Mouse (Mus musculus) forebrain, embryonic 16.5 days (tissue): ENCODE results near the gene Lyrm1. TPM values are rescaled to one million over a fixed set of nuclear protein-coding genes. Genes with fewer than 3 reads are reported as not detected.
A peak's percentile ranks its signal among the peaks of the same experiment; 100 is the strongest.

ENCODE experiments used
- ATAC-seq: fragments of 200-750 bp; cut with Nextera tagmentation; 2 replicates; pipeline ENCODE4 v1.8.0; 2017; ENCODE audit warnings: mild to moderate bottlenecking, moderate library complexity
- H3K27ac ChIP-seq: fragments of 300-500 bp; sonication (generic); 2 replicates; pipeline ENCODE4 v1.5.1; 2014; ENCODE audit warnings: low read length, control low read depth
- H3K27me3 ChIP-seq: fragments of 300-500 bp; sonication (generic); replicated peaks from 2 replicates; pipeline ENCODE4 v1.6.1; 2014; ENCODE audit warnings: low read length; ENCODE audit not compliant: control insufficient read depth, insufficient read depth
- H3K36me3 ChIP-seq: fragments of 300-500 bp; sonication (generic); 2 replicates; pipeline ENCODE4 v1.6.1; 2014; ENCODE audit not compliant: control insufficient read depth, insufficient read depth
- H3K4me1 ChIP-seq: fragments of 300-500 bp; sonication (generic); replicated peaks from 2 replicates; pipeline ENCODE4 v1.6.1; 2014; ENCODE audit warnings: low read length; ENCODE audit not compliant: control insufficient read depth, insufficient read depth
- H3K4me2 ChIP-seq: fragments of 300-500 bp; sonication (generic); 2 replicates; pipeline ENCODE4 v1.6.1; 2014; ENCODE audit warnings: mild to moderate bottlenecking, low read length, control low read depth
- H3K4me3 ChIP-seq: fragments of 300-500 bp; sonication (generic); replicated peaks from 2 replicates; pipeline ENCODE4 v1.5.1; 2014; ENCODE audit warnings: mild to moderate bottlenecking, low read length, control low read depth
- H3K9ac ChIP-seq: fragments of 300-500 bp; sonication (generic); replicated peaks from 2 replicates; pipeline ENCODE4 v1.6.1; 2014; ENCODE audit warnings: low read depth, low read length, control low read depth
- H3K9me3 ChIP-seq: fragments of 300-500 bp; sonication (generic); 2 replicates; pipeline ENCODE4 v1.6.1; 2016; ENCODE audit warnings: low read length; ENCODE audit not compliant: control insufficient read depth
- WGBS: fragments of 180-500 bp; shearing (Covaris S2); extraction: QIAGEN DNeasy Blood & Tissue Kit; methylation state at CpG from one replicate; pipeline ENCODE4 v1.1.7; 2014; 5-methylcytosine and 5-hydroxymethylcytosine counted together
- polyA plus RNA-seq: library from polyadenylated mRNA; unstranded; fragments of >200 nt; fragmentation: Nextera tagmentation; extraction: Ambion mirVana; gene quantifications from 2 replicates; pipeline ENCODE4 v1.2.1, GENCODE M21; 2015

Lyrm1 gene
- polyA plus RNA-seq, 1 experiment from 2014 or later: 17.8 TPM

DNA sequence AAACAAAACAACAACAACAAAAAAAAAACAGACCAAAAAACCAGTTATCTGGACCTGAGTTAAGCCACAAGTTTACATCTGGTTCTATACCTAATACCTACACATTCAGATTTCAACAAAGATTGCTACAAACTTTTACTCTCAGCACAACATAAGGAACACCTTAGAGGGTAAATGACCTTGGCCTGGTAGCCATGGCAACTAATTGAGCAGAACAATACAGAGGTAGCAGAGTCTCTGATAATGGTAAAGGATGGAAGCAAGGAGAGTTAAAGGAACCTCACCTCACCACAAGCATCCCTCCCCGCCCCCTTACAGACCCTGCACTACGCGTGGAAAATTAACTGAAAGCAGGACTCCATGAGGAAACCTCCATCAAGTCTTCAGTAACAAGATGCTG, 35.5 kb upstream of the Lyrm1 start:
- Histone ChIP-seq H3K4me2 (no peak overlapping the region), H3K9ac (no peak overlapping the region), H3K27ac (no peak overlapping the region), H3K27me3 (no peaks in the 10 kb centered on the region), H3K9me3 (no peaks in the 10 kb centered on the region), H3K4me1 (peaks cover 12% of the 10 kb centered on the region), H3K4me3 (no peak overlapping the region), H3K36me3 (no peaks in the 10 kb centered on the region; the same call in 1 of the 2 replicates)
- no peak for ATAC-seq
- 91% methylated on average over 3 of the region's 3 CpGs for WGBS

DNA sequence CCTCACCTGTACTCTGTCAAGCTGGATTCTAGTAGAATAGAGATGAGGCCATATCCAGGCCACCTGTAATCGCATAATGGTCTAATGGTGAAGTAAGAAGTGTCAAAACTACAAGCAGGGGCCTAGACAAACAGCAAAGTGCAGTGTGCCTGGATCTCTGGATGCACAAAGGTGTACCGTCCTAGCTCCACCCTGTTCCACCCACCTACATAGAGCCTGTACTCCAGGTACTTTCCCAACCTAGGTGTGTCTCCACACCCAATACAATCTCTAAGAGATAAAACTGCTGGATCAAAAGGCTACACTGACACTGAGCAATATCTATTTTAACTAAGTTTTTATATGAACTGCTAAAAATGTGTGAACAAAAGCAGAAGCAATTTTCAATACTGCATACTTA, 35.1 kb upstream of the Lyrm1 start:
- WGBS: 87% methylated on average over 2 of the region's 2 CpGs
- H3K27ac ChIP-seq: no peak overlapping the region
- ATAC-seq: no peak

DNA sequence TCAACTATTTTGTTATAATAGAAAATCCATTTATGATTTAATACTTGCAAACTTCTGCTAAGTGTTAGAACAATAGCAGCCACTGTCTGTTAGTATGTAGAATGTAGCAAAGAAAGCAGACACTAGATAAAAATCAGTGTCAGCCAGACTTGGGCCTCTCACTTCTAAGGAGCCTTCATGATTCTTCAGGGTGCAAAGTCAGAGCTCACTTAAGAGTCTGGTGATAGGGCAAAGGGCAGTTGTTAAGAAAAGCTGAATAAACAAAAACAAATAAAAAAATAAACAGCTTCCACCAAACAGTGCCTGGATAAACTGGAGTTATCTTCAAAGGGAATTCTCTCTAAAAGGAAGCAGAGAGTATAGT, 34.7 kb upstream of the Lyrm1 start:
- H3K4me3 ChIP-seq: no peak overlapping the region
- no peak for ATAC-seq
- H3K4me1 ChIP-seq: peaks cover 12% of the 10 kb centered on the region
- H3K36me3 ChIP-seq: no peaks in the 10 kb centered on the region; the same call in 1 of the 2 replicates
- H3K27ac ChIP-seq: no peak overlapping the region
- H3K27me3 ChIP-seq: no peaks in the 10 kb centered on the region
- H3K4me2 ChIP-seq: no peak overlapping the region
- H3K9ac ChIP-seq: no peak overlapping the region
- H3K9me3 ChIP-seq: no peaks in the 10 kb centered on the region

More for the DNA sequence above, 35.1 kb upstream of the Lyrm1 start:
- Histone ChIP-seq H3K4me3 (no peak overlapping the region), H3K4me1 (peaks cover 12% of the 10 kb centered on the region), H3K9ac (no peak overlapping the region), H3K27me3 (no peaks in the 10 kb centered on the region), H3K4me2 (no peak overlapping the region), H3K36me3 (no peaks in the 10 kb centered on the region; the same call in 1 of the 2 replicates), H3K9me3 (no peaks in the 10 kb centered on the region)

DNA sequence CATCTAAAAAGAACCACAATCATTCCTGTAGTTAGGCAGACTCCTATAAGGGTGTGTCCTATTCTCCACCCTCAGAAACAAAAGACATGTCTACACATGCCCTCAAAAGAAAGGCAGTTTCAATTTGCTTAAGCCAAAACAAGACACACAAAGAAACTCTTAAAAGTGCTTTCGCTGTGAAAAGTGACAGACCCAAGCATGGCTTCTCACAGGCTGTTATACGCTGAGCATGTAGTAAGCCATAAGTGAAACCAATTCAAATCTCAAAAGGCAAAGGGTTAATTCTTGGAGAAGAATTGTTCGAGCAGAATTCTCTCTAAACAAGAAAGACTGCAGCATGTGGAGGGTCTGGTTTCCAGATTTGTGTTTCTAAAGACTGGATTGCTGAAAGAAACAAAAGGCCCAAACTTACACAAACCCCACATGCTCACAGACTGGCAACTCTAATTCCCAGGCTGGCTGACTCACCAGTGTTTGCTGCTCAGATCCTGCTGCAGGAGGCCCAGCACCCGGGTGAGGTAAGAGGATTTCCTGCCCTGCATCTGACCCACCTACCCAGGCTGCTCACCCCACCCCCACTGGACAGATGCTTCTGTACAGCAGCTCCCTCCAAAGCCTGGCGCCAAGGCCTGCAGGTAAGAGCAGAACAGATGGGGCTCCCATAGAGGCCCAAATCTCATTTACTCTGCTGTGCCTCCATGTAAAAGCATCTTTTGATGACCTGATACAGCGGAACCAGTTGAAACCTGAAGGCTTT, 34.1 kb upstream of the Lyrm1 start:
- peak overlapping the region; percentile 63 for H3K27ac ChIP-seq
- no peaks in the 10 kb centered on the region for H3K9me3 ChIP-seq
- H3K4me3 ChIP-seq: no peak overlapping the region
- H3K9ac ChIP-seq: peak overlapping the region; percentile 37; the same call in 1 of the 2 replicates
- H3K27me3 ChIP-seq: no peaks in the 10 kb centered on the region
- H3K36me3 ChIP-seq: no peaks in the 10 kb centered on the region; the same call in 1 of the 2 replicates
- H3K4me2 ChIP-seq: no peak overlapping the region
- H3K4me1 ChIP-seq: peaks cover 12% of the 10 kb centered on the region
- WGBS: 16% methylated on average over 6 of the region's 6 CpGs
- ATAC-seq: peak; percentile 81

DNA sequence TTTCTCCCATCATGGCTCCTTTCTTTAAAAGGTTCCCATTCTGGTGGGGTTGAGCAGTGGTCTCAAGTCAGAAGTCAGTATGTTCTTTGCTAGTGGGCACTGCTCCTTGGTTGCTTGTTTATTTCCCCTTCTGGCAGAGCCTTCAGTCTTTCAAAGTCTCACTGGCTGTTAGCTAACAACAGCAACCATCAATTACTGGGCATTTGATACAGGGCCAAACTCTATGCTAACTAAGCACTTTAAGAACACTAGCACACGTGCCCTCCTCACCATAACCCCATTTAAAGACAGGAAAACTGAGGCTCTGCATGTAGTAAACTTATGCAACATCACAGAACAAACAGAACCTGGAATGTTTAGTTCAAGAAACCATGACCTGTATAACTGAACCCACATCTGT, 33.5 kb upstream of the Lyrm1 start:
- Histone ChIP-seq H3K9ac (no peak overlapping the region), H3K4me3 (no peak overlapping the region), H3K4me2 (no peak overlapping the region), H3K36me3 (no peaks in the 10 kb centered on the region; the same call in 1 of the 2 replicates), H3K27ac (peak overlapping the region; percentile 63), H3K9me3 (no peaks in the 10 kb centered on the region), H3K4me1 (peaks cover 12% of the 10 kb centered on the region), H3K27me3 (no peaks in the 10 kb centered on the region)
- 10% methylated on average over 1 of the region's 1 CpGs for WGBS
- ATAC-seq: no peak

DNA sequence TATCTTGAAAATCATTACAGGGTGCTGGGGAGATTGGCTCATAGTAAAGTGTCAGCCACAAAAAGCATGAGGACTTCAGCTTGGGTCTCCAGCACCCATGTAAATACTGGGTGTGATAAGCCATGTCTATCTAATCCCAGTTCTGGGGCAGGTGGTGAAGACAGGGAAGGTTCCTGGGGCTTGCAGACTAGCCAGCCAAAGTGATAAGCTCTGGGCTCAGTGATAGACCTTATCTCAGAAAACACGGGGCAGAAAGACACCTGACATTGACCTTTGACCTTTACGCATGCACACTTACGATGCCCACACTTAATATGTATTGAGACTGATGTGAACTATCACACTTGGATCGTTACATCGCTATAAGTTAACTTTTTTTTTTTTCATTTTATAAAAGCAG, 31.2 kb upstream of the Lyrm1 start:
- no peak overlapping the region for H3K4me2 ChIP-seq
- 89% methylated on average over 5 of the region's 5 CpGs for WGBS
- H3K4me1 ChIP-seq: peaks cover 12% of the 10 kb centered on the region
- H3K9ac ChIP-seq: no peak overlapping the region
- H3K27ac ChIP-seq: no peak overlapping the region
- H3K4me3 ChIP-seq: no peak overlapping the region
- no peaks in the 10 kb centered on the region for H3K27me3 ChIP-seq
- ATAC-seq: no peak
- H3K9me3 ChIP-seq: no peaks in the 10 kb centered on the region
- no peaks in the 10 kb centered on the region for H3K36me3 ChIP-seq

DNA sequence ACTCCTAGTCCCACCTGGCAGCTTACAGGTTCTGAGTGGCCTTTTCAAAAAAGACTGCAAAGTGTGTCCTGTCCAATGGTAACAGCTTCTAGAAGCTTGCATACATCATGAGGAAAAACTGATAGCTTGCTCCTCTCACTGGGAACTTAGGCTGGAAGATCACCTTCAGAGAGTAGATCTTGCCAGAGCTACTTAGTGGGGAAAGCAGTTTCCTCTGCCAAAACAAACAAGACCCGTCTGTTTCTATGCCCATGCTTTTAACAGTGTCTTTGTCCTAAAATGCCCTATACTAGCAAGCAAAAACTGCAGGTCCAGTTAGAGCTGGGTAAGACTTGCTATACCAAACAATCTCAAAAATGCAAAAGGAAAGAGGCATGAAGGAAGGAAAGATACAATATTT, 29.5 kb upstream of the Lyrm1 start:
- H3K4me1 ChIP-seq: peaks cover 12% of the 10 kb centered on the region
- no peak overlapping the region for H3K4me3 ChIP-seq
- 66% methylated on average over 1 of the region's 1 CpGs for WGBS
- H3K27me3 ChIP-seq: no peaks in the 10 kb centered on the region
- no peak overlapping the region for H3K9ac ChIP-seq
- no peak for ATAC-seq
- H3K4me2 ChIP-seq: no peak overlapping the region
- no peaks in the 10 kb centered on the region for H3K9me3 ChIP-seq
- no peak overlapping the region for H3K27ac ChIP-seq
- H3K36me3 ChIP-seq: no peaks in the 10 kb centered on the region

DNA sequence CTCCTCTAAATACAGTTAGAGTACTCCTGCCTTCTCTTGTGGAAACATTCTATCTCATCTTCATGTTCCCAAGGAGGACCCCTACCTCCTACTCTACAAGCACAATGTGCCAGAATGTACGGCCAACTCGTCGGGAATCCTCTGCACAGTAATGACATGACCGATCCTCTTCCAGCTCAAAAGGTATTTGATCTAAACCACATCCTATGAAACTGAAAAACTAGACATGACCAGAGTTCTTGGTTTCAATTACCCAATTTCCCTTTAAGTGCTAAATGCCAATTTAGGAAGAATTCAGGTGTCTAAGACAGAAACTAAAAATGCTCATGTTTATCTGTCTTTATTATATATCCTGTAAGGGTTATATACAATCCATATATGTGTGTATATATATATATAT, 23.5 kb upstream of the Lyrm1 start:
- no peak overlapping the region for H3K27ac ChIP-seq
- no peaks in the 10 kb centered on the region for H3K27me3 ChIP-seq
- 91% methylated on average over 4 of the region's 4 CpGs for WGBS
- no peak overlapping the region for H3K4me2 ChIP-seq
- H3K9me3 ChIP-seq: no peaks in the 10 kb centered on the region
- H3K9ac ChIP-seq: no peak overlapping the region
- H3K36me3 ChIP-seq: no peaks in the 10 kb centered on the region
- H3K4me1 ChIP-seq: no peaks in the 10 kb centered on the region
- no peak overlapping the region for H3K4me3 ChIP-seq
- no peak for ATAC-seq

DNA sequence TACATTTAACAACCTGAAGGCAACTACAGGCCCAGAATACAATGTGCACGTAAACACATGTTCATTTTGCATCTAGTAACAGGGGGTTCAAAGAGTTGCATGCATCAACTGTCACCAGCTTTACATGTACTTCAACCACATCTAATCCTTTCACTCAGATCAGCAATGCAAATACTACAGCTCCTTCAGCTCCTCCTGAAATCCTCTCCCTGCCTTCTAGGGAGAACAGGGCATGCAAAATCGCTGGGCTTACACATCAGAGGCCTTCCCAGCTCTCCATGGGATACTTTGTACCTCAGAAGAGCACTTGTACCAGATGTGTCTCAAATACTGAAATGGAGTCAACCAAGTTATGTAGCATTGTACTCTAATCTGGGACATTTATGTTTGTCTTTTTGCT, 22.6 kb upstream of the Lyrm1 start:
- no peak overlapping the region for H3K27ac ChIP-seq
- no peaks in the 10 kb centered on the region for H3K36me3 ChIP-seq
- H3K4me2 ChIP-seq: no peak overlapping the region
- H3K4me3 ChIP-seq: no peak overlapping the region
- no peaks in the 10 kb centered on the region for H3K9me3 ChIP-seq
- no peaks in the 10 kb centered on the region for H3K4me1 ChIP-seq
- H3K9ac ChIP-seq: no peak overlapping the region
- H3K27me3 ChIP-seq: no peaks in the 10 kb centered on the region
- no peak for ATAC-seq
- 54% methylated on average over 2 of the region's 2 CpGs for WGBS
